Mouse (Mus musculus): ENCODE measurements around the gene Lypla2. TPM values are rescaled to one million over a fixed set of nuclear protein-coding genes. Genes with fewer than 3 reads are reported as not detected.

The Lypla2 gene
- total RNA-seq, 2 experiments from 2014 or later: 25.6 to 30.4 TPM

GRCm38 (mm10) chr4:135970585-135970984 lies 1.8 kb downstream of the Lypla2 start:
- intact Hi-C loops (cut with DNase I): loop anchor here (5.0 to 10.0 kb wide), 2 partner anchors 52 to 174 kb away; partner anchors contain the start of genes Eloa and Id3
- Histone ChIP-seq H3K27ac (no peak overlapping the region), H3K4me3 (no peak overlapping the region)
- DNase-seq: no peak
- TF ChIP-seq CTCF (IDR thresholded peaks at IDR 0.05): no peak

- intact Hi-C loops (cut with DNase I): no loop called here
Observed at GRCm38 (mm10) chr4:135969070-135969750, 3.2 kb downstream of the Lypla2 start.

DNA sequence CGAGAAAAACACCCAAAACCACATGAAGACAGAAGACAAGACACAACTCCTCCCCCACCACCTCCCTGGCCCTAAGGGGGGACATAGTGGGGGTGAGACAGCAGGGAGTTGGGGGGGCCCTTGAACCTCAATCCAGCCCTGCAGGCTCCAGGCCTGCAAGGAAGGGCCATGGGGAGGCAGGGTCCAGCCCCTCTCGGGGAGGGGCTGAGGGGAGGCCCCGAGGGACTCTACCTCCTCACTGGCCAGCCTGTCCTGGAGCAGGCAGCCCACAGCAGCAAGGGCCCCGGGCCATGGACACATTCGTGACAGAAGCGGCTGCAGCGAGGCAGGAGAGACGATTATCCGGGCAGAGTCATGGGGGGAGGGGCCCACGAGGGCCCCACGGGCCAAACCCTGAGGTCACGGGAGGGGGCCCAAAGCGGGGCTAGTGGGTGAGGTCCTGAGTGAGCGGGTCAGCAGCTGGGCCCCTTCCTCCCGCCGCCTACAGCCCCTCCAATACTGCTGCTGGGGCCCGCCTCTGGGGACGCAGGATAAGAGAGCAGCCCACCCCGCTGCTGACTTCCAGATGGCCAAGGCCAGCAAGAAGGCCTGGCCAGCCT lies 4.1 kb downstream of the Lypla2 start:
- H3K27ac ChIP-seq: no peak overlapping the region
- intact Hi-C loops (cut with DNase I): no loop called here
- DNase-seq: peak; percentile 25
- TF ChIP-seq CTCF (IDR thresholded peaks at IDR 0.05): no peak
- H3K4me3 ChIP-seq: no peak overlapping the region

More at GRCm38 (mm10) chr4:135969070-135969750, 3.2 kb downstream of the Lypla2 start:
- Histone ChIP-seq H3K27ac (no peak overlapping the region), H3K4me3 (no peak overlapping the region)
- peak; percentile 15 for DNase-seq
- no peak for TF ChIP-seq CTCF (IDR thresholded peaks at IDR 0.05)

- TF ChIP-seq CTCF (IDR thresholded peaks at IDR 0.05): no peak
Observed at GRCm38 (mm10) chr4:135967086-135967760, 5.2 kb downstream of the Lypla2 start.

DNA sequence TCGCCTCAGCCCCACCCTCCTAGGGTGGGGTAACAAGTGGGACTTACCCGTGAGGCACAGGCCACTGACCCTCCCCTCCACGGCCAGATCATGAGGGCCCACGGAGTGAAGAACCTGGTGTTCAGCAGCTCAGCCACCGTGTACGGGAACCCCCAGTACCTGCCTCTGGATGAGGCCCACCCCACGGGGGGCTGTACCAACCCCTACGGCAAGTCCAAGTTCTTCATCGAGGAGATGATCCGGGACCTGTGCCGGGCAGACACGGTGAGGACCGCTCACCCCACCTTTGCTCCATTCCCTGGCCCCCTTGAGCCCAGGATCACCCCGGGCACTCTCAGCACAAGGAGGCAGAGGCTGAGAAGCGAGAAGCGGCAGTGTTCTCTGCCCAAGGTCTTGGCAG lies 6.1 kb downstream of the Lypla2 start:
- Histone ChIP-seq H3K27ac (no peak overlapping the region), H3K4me3 (no peak overlapping the region)
- intact Hi-C loops (cut with DNase I): no loop called here
- no peak for TF ChIP-seq CTCF (IDR thresholded peaks at IDR 0.05)
- DNase-seq: no peak

More at GRCm38 (mm10) chr4:135967086-135967760, 5.2 kb downstream of the Lypla2 start:
- intact Hi-C loops (cut with DNase I): no loop called here
- H3K4me3 ChIP-seq: no peak overlapping the region
- DNase-seq: peak; percentile 20
- H3K27ac ChIP-seq: no peak overlapping the region

DNA sequence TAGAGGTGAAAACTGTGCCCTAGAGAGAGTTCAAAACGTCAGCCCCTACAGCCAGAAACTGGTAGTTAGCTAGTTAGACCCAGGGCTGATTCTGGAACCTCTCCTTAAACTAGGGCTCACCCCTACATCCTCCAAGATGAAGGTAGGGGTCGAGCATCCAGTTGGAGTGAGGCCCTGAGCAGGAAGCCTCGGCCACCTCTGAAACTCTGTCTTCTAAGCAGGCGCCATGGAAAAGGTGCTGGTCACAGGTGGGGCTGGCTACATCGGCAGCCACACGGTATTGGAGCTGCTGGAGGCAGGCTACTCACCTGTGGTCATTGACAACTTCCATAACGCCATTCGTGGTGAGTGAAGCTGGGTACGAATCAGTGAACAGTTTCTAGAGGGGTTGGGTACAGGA lies 7.3 kb downstream of the Lypla2 start:
- no peak overlapping the region for H3K4me3 ChIP-seq
- no peak for TF ChIP-seq CTCF (IDR thresholded peaks at IDR 0.05)
- DNase-seq: no peak
- H3K27ac ChIP-seq: peak overlapping the region; percentile 95; the same call in 1 of the 2 replicates
- intact Hi-C loops (cut with DNase I): no loop called here

GRCm38 (mm10) chr4:135964426-135964825 lies 8.0 kb downstream of the Lypla2 start:
- DNase-seq: peak; percentile 67
- TF ChIP-seq CTCF (IDR thresholded peaks at IDR 0.05): no peak
- peak overlapping the region; percentile 95 for H3K27ac ChIP-seq
- H3K4me3 ChIP-seq: peak overlapping the region; percentile 88
- intact Hi-C loops (cut with DNase I): no loop called here

DNA sequence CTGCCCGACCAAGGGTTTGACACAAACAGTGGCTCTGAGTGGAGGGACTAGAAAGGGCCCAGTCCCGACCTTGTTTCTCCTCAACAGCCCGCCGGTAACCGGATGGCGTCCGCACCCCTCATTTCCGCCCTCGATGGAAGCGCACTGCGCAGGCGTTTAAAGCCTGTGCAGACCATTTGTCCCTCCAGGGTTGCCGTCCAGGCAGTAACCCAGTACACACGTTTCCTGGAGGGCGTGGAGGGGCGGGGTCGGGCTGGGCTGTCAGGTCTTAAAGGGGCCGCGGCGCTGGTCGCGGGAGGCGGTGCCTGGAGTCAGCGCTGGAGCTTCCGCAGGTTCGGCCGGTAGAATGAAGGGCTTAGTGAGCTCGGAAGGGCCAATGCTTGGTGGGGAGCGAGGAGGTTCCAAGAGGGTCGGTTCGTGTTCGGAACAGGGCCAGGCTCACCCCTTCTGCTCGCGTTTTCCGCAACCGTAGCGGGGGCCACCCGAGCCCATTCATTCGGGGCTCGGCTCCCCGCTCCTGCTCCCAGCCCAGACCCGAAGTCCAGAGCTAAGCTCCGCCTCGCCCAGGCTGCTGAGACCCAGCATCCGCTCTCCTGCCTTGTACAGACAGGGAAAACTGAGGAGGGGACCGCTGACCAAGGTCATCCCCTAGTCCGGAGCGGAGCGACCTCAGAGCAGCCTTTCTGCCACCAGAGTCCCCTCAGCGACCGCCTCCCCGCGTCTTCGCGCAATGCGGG lies 8.8 kb downstream of the Lypla2 start, which contains the start of gene Gale:
Gene Gale, plus strand, starts transcription at position 271 of the 737 bp plus-strand sequence.
- DNase-seq: peak; percentile 97
- intact Hi-C loops (cut with DNase I): no loop called here
- Histone ChIP-seq H3K27ac (peak within 1 kb of the TSS; percentile 95), H3K4me3 (peak within 1 kb of the TSS; percentile 88)
- TF ChIP-seq CTCF (IDR thresholded peaks at IDR 0.05): no peak

GRCm38 (mm10) chr4:135962946-135963345 lies 9.5 kb downstream of the Lypla2 start:
- TF ChIP-seq CTCF (IDR thresholded peaks at IDR 0.05): no peak
- Histone ChIP-seq H3K27ac (peak overlapping the region; percentile 95), H3K4me3 (peak overlapping the region; percentile 88)
- no peak for DNase-seq
- intact Hi-C loops (cut with DNase I): no loop called here

DNA sequence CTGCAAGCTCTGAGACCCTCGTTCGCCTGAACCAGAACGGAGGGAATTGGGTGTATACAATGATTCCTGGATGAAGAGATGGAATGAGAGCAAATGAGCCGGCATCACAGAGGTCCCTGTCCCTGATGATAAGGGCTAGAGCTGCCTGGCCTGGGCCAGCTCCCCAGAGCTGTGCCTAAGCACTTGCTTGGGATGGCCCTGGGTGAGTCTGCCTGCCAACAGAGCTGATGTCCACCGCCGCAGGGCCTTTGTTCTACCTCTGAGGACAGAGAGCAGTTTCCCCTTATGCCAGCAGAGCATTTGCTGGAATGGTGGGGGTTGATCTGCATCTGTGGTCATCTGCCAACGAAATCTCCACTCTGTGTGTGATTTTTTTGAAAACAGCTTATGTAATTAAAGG lies 10.2 kb downstream of the Lypla2 start:
- peak overlapping the region; percentile 95; the same call in 1 of the 2 replicates for H3K27ac ChIP-seq
- intact Hi-C loops (cut with DNase I): no loop called here
- no peak for TF ChIP-seq CTCF (IDR thresholded peaks at IDR 0.05)
- DNase-seq: no peak
- H3K4me3 ChIP-seq: no peak overlapping the region

DNA sequence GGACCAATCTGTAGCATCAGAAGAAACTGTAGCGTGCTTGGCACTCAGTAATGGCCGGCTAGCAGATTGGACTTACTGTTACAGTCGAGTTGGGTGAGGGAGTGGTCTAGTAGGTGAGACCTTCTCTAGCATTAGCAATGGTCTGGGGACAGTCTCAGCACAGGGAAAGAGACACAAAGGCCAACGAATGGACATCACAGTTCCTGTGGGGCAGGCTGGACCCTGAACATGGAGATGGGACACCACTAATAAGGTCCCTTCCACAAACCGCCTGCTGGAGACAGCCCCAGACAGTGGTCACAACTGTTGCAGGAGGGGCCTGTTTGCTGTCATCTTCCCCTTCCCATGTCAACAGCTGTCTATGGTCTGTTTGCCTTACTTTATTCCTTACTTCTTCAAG lies 10.7 kb downstream of the Lypla2 start:
- Histone ChIP-seq H3K4me3 (no peak overlapping the region), H3K27ac (no peak overlapping the region)
- DNase-seq: no peak
- no peak for TF ChIP-seq CTCF (IDR thresholded peaks at IDR 0.05)
- intact Hi-C loops (cut with DNase I): no loop called here

GRCm38 (mm10) chr4:135960717-135961116 lies 11.7 kb downstream of the Lypla2 start:
- no peak overlapping the region for H3K4me3 ChIP-seq
- intact Hi-C loops (cut with DNase I): no loop called here
- H3K27ac ChIP-seq: no peak overlapping the region
- peak; percentile 84 for DNase-seq
- TF ChIP-seq CTCF (IDR thresholded peaks at IDR 0.05): peak; percentile 92

Measured in gastrocnemius, adult 2 months (tissue).